Mouse (Mus musculus) ES-E14 (cell line): ENCODE measurements at regions not wholly inside any gene's neighbourhood (a gene's known extent, or its start where the extent isn't known, plus 50 kb on each side); places are given as distances from the start of the nearest gene placed in this dataset.

ENCODE experiments used
- DNase-seq: peaks from one replicate; pipeline ENCODE4 v3.0.0-alpha.2; 2013; ENCODE audit warnings: low read depth, low spot score
- H3K27ac ChIP-seq: 2 replicates; pipeline ENCODE4 v1.5.1; 2012; ENCODE audit warnings: low read depth, mild to moderate bottlenecking, low read length, moderate library complexity, mixed read lengths; ENCODE audit not compliant: poor library complexity, insufficient read depth, severe bottlenecking
- H3K36me3 ChIP-seq: 2 replicates; pipeline ENCODE4 v1.6.1; 2012; ENCODE audit warnings: mild to moderate bottlenecking, low read length, moderate library complexity, mixed read lengths; ENCODE audit not compliant: control insufficient read depth, poor library complexity, insufficient read depth, severe bottlenecking
- H3K4me1 ChIP-seq, 2 experiments: fragments of 150-350 bp in 1 of 2; sonication (generic) in 1 of 2; 2 replicates each; pipeline ENCODE4 v1.6.1; 2012; ENCODE audit warnings: low read length in 2 of 2, mild to moderate bottlenecking in 1 of 2, mixed read lengths in 1 of 2; ENCODE audit not compliant: control insufficient read depth in 2 of 2, insufficient read depth in 2 of 2, poor library complexity in 1 of 2
- H3K4me3 ChIP-seq, 2 experiments: fragments of 150-350 bp in 1 of 2; sonication (generic) in 1 of 2; 2 replicates each; pipeline ENCODE4 v1.5.1; 2012; ENCODE audit warnings: low read length in 2 of 2, low read depth in 1 of 2, mild to moderate bottlenecking in 1 of 2, mixed read lengths in 1 of 2; ENCODE audit not compliant: insufficient read depth in 1 of 2, poor library complexity in 1 of 2, severe bottlenecking in 1 of 2
- H3K9ac ChIP-seq: 2 replicates; pipeline ENCODE4 v1.6.1; 2012; ENCODE audit warnings: low read depth, mild to moderate bottlenecking, low read length, mixed read lengths; ENCODE audit not compliant: poor library complexity, insufficient read depth, severe bottlenecking
- H3K9me3 ChIP-seq: fragments of 150-350 bp; sonication (generic); 2 replicates; pipeline ENCODE4 v1.6.1; 2012; ENCODE audit warnings: low read depth, mild to moderate bottlenecking, low read length; ENCODE audit not compliant: control insufficient read depth, insufficient read depth
- CHD2 ChIP-seq: IDR thresholded peaks from 2 replicates; pipeline ENCODE4 v1.6.1; 2014; ENCODE audit warnings: mild to moderate bottlenecking, low read depth, low read length, inconsistent platforms
- HCFC1 ChIP-seq: IDR thresholded peaks from 2 replicates; pipeline ENCODE4 v1.6.1; 2012; ENCODE audit warnings: low read length, inconsistent platforms, borderline replicate concordance; ENCODE audit not compliant: insufficient read depth
- MAFK ChIP-seq: IDR thresholded peaks from 2 replicates; pipeline ENCODE4 v1.6.1; 2014; ENCODE audit warnings: mild to moderate bottlenecking, low read depth, low read length, inconsistent platforms; ENCODE audit not compliant: insufficient read depth
- ZC3H11A ChIP-seq: IDR thresholded peaks from 2 replicates; pipeline ENCODE4 v1.6.1; 2012; ENCODE audit warnings: low read depth, mild to moderate bottlenecking, inconsistent platforms, low read length, borderline replicate concordance
- ZNF384 ChIP-seq: IDR thresholded peaks from 2 replicates; pipeline ENCODE4 v1.6.1; 2012; ENCODE audit warnings: low read depth, low read length, inconsistent platforms
- in situ Hi-C, 2 experiments: fragments of 600-800 bp; cut with MboI; formaldehyde crosslinking; loops; one replicate each; pipeline ENCODE4 v1.15.1; 2025; ENCODE audit warnings: low sequenced_read_pairs in 2 of 2, inconsistent platforms in 1 of 2; ENCODE audit not compliant: unreplicated experiment in 2 of 2

- H3K9me3 ChIP-seq, result no peaks in the 10 kb centered on the region
- no peak overlapping the region for H3K4me3 ChIP-seq
- no peak for DNase-seq
- H3K36me3 ChIP-seq, result no peaks in the 10 kb centered on the region
- no peaks in the 10 kb centered on the region for H3K4me1 ChIP-seq
- TF ChIP-seq ZNF384 (no peak), CHD2 (no peak), HCFC1 (no peak), MAFK (no peak), ZC3H11A (no peak)
- no peak overlapping the region for H3K9ac ChIP-seq
- in situ Hi-C loops, result no loop called here
- no peak overlapping the region for H3K27ac ChIP-seq
Measured at GRCm38 (mm10) chr2:178768526-178768925, 338.2 kb downstream of the Cdh26 start.

- in situ Hi-C loops, result no loop called here
- Histone ChIP-seq H3K27ac (no peak overlapping the region), H3K4me1 (no peaks in the 10 kb centered on the region), H3K9me3 (no peaks in the 10 kb centered on the region), H3K9ac (no peak overlapping the region), H3K4me3 (no peak overlapping the region), H3K36me3 (no peaks in the 10 kb centered on the region)
- DNase-seq, result no peak
- TF ChIP-seq ZNF384 (no peak), HCFC1 (no peak), CHD2 (no peak)
Measured at GRCm38 (mm10) chr2:178769001-178769400, 338.7 kb downstream of the Cdh26 start.

- Histone ChIP-seq H3K9me3 (no peaks in the 10 kb centered on the region), H3K4me1 (no peaks in the 10 kb centered on the region), H3K36me3 (no peaks in the 10 kb centered on the region), H3K27ac (no peak overlapping the region), H3K4me3 (no peak overlapping the region), H3K9ac (no peak overlapping the region)
- TF ChIP-seq HCFC1 (no peak), MAFK (no peak), ZC3H11A (no peak), CHD2 (no peak), ZNF384 (no peak)
- DNase-seq, result no peak
- in situ Hi-C loops, result no loop called here
Measured at GRCm38 (mm10) chr2:178771435-178771834, 341.1 kb downstream of the Cdh26 start.

DNA sequence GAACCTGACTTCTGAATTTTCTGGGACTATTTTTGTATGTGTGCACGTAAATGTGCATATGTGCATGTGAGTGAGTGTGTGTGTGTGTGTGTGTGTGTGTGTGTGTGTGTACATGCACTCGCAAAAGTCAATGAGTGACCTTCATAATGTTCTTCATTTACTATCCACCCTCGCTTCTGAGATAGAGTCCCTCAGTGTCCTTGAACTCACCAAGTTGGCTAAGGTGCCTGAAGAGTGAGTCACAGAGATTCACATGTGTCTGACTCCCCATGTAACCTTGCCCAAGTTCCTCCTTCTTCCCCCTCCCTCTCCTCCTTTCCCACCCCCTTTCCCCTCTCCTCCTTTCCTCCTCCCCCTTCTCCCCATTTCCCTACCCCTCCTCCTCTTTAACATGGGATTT, 341.6 kb downstream of the Cdh26 start:
- H3K9ac ChIP-seq, result no peak overlapping the region
- H3K36me3 ChIP-seq, result no peaks in the 10 kb centered on the region
- no peak for TF ChIP-seq HCFC1
- no peak for TF ChIP-seq CHD2
- TF ChIP-seq ZNF384, result no peak
- no peak for TF ChIP-seq MAFK
- no peak for TF ChIP-seq ZC3H11A
- H3K4me1 ChIP-seq, result no peaks in the 10 kb centered on the region
- no peak for DNase-seq
- in situ Hi-C loops, result no loop called here
- H3K4me3 ChIP-seq, result no peak overlapping the region
- no peaks in the 10 kb centered on the region for H3K9me3 ChIP-seq
- H3K27ac ChIP-seq, result no peak overlapping the region

- Histone ChIP-seq H3K36me3 (no peaks in the 10 kb centered on the region), H3K4me1 (no peaks in the 10 kb centered on the region), H3K9ac (no peak overlapping the region), H3K4me3 (no peak overlapping the region), H3K27ac (no peak overlapping the region), H3K9me3 (no peaks in the 10 kb centered on the region)
- no peak for DNase-seq
- in situ Hi-C loops, result no loop called here
- TF ChIP-seq MAFK, result no peak
- no peak for TF ChIP-seq CHD2
- no peak for TF ChIP-seq HCFC1
- TF ChIP-seq ZC3H11A, result no peak
- no peak for TF ChIP-seq ZNF384
Measured at GRCm38 (mm10) chr2:178784822-178785589, 354.7 kb downstream of the Cdh26 start.
